Mouse (Mus musculus) heart, adult 9 months (tissue): Measurements from ENCODE around the gene Ensa.
A peak's percentile ranks its signal among the peaks of the same experiment; 100 is the strongest.
"Not testable (repeated sequence)": the region's sequence is repeated elsewhere in the genome, so short reads cannot be mapped to it uniquely, and the experiment has no call there.

ENCODE experiments used
- DNase-seq, 2 experiments: peaks; one replicate each; pipeline ENCODE4 v3.0.0; 2022; ENCODE audit warnings: low spot score in 2 of 2

The Ensa gene

GRCm38 (mm10) chr3:95662724-95663449 lies 38.1 kb downstream of the Ensa start:
- no peak for DNase-seq

DNA sequence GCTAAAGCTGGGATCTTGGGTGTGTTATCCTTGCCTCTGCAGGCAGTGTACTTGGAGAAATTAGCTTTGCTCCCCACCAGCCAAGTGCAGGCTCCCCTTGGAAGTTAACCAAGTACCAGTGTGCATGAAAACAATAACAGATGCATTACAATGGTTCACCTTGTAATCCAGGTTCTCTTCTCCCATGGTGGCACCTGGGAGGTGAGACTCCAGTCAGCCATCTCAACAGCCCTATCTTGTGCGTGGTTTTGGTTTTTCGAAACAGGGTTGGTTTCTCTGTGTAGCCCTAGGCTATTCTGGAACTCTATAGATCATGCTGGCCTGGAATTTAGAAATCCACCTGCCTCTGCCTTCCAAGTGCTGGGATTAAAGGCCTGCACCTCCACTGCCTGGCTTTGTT lies 38.7 kb downstream of the Ensa start:
- DNase-seq, result no peak

- DNase-seq, result no peak
Measured at GRCm38 (mm10) chr3:95663969-95664608, 39.3 kb downstream of the Ensa start.

DNA sequence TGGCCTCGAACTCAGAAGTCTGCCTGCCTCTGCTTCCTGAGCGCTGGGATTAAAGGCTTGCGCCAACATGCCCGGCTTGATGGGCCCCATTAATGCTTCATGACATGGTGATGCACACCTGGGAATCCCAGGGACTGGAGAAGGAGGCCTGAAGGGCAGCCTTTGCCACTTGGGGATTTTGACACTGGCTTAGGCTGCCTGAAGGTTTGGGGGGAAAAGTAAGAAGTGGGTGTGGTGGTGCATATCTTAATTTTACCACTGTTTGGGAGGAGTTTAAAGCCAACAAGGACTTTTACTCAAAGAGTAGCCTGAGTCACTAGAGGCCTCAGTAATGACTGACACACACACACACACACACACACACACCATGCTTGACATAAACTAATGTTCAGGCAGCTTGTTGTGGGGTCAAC lies 40.2 kb downstream of the Ensa start:
- DNase-seq, result no peak

GRCm38 (mm10) chr3:95666124-95666844 lies 41.5 kb downstream of the Ensa start:
- peak in 1 of 2 experiments; percentile 83 for DNase-seq

GRCm38 (mm10) chr3:95667521-95667920 lies 42.7 kb downstream of the Ensa start:
- DNase-seq, result no peak

DNA sequence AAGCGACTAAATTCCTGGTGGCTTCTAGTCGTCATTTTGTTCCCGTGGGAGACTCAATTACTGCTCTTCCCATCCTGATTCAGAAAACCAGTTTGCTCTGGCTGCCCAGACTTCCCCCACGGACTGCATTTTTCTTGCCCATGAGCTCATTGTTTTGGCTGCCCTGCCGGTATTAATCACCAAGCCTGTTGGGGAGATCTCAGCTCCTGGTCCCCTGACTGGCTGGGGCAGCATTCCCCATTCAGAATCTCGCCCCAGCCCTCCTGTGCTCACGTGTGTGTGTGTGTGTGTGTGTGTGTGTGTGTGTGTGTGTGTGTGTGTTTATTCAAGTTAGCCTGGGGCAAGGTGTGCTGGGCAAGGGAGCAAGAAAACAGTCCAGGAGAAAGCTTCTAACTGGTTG lies 43.2 kb downstream of the Ensa start:
- peak; percentile 79 to 80 for DNase-seq

DNA sequence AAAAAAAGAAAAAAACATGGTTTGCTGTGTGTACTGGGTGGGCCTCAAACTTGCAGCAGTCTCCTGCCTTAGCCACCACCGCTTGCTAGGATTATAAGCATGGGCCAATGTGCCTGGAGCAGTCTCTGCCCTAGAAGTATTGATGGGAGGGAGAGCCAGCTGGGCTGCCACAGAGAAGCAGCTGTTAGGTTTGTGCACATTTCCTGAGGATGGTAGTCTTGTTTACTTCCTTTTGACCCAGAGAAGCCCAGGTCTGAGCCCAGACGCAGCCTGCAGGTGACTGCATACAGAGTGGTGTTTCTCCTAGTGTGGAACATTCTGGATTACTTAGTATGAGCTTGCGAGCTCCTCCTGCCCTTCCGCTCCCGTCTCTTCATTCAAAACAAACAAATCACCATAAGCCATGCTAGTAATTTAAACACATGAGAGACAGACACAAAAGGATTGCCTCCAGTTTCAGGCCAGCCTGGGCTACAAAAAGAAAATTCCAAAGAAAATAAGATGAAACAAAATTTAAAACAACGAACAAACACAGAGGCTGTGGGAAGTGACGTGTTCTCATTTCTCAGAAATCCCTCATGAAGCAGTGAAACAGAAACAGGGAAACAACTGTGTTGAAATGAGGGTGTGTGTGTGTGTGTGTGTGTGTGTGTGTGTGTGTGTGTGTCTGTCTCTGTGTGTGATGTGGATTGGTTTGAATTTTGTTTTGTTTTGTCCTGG lies 44.0 kb downstream of the Ensa start:
- DNase-seq, result no peak

GRCm38 (mm10) chr3:95669309-95669665 lies 44.5 kb downstream of the Ensa start:
- no peak for DNase-seq

- not testable (repeated sequence) for DNase-seq
Measured at GRCm38 (mm10) chr3:95670419-95670818, 45.6 kb downstream of the Ensa start.

DNA sequence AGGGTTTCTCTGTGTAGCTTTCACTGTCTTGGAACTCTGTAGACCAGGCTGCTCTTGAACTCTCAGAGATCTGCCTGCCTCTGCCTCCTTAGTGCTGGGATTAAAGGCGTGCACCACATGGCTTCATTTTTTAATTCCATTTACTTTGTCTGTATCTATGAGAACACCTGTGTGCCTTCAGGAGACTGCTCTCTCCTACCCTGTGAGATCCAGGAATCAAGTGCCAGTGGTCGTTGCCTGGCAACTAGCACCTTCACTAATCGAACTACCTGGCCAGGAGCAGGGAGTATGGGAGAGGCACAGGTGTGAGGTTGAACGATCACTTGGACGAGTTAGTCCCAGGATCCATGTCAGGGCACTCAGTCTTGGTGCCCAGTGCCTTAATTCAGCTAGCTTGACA lies 46.4 kb downstream of the Ensa start:
- no peak for DNase-seq

DNA sequence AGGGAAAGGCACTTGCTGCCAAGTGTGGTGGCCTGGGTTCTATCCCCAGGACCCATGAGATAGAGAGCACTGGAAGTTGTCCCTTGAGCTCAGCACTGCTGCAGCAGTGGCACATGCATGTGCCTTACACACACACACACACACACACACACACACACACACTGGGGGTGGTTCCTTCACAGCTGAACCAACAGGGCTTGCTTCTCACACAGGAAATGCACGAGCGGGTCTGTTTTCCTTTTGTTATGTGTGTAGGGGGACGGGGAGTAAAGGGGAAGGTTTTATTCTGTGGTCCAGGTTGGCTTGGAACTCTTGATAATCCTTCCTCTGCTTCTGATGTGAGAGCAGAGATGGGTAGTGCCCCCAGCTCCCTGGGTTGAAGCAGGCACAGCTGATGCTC lies 47.7 kb downstream of the Ensa start:
- DNase-seq, result no peak

DNA sequence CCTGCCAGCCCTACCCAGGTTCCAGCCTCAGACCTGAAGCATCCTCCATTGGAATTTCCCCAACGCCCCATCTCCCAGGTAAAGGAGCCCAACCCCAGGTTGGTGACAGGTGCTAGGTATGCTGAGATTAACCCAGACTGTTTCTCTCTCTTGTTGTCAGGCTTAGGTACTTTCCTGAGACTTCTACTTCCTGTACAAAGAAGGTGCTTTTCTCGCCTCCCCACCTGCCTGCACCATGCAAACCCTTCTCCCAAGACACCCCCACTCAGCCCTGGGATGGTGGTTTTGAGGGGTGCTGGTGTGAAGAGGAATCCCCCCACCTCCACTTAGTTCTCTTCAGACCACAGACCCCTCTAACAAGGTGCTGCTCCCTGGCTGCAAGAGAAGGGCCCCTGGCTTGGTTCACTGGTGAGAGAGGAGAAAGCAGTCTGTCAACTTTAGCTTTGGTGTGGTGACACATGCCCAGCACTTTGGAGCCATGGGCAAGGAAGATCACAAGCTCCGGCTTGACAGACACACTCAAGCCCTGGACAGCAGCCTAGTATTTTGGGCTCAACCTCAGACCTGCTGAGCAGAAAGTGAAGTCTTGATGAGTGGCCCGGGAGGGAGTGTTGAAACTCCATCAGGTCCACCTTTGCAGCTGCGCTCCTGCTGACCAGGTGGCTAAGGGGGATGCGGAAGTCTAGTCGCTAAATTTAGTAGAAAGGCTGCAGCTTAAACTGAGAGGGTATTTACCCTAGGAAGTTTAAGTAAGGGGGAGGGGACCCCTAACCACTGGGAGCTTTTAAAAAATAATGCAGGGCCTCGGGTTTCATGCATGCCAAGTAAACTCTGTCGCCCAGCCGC lies 48.3 kb downstream of the Ensa start:
- peak in 1 of 2 experiments; percentile 67 for DNase-seq

DNA sequence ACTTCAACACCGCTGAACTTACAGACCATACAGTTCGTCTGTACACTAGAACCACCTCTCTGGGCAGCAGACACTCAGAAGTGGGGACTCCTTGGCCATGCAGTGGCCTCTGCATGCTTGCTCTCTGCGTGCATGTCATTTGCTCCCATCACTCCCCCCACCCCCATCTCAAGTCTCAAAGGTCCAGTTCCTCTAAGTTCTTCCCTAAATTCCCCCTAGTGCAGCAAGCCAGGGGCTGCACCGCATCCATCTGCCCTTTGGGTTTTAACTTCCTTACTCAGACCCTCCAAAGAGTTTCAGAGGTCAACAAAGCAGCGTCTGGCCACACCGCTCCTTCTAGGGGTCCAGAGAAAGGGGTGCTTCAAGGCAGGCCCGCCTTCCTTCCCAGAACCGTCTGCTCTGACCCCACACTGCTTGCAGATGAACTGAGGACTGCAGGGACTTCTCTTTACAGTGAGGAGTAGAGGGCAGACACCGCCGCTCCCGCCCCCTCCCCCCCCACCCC lies 49.0 kb downstream of the Ensa start:
- DNase-seq, result peak in 1 of 2 experiments; percentile 53

- DNase-seq, result peak; percentile 91 to 93
Measured at GRCm38 (mm10) chr3:95674236-95674635, 49.4 kb downstream of the Ensa start.

DNA sequence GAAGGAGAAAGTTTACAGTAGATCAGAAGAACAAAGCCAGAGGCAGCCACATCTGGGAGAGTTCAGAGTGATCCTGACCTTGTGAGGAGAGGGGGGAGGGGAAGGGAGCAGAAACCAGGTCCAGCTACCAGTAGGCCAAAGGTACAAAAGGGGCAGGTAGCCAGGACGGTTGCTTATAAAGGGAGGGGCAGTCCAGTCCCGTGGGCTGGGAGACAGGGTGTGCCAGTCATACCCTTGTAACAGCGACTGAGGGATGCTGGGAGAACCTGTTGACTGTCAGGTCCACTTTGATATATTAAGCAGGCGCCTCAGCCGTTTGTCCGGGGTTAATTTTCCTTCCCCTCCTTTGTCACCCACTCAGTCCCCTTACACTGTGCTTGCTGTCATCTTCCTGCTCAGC lies 50.0 kb downstream of the Ensa start:
- peak in 1 of 2 experiments; percentile 64 for DNase-seq

- peak; percentile 91 to 93 for DNase-seq
Measured at GRCm38 (mm10) chr3:95675301-95676092, 50.7 kb downstream of the Ensa start.

DNA sequence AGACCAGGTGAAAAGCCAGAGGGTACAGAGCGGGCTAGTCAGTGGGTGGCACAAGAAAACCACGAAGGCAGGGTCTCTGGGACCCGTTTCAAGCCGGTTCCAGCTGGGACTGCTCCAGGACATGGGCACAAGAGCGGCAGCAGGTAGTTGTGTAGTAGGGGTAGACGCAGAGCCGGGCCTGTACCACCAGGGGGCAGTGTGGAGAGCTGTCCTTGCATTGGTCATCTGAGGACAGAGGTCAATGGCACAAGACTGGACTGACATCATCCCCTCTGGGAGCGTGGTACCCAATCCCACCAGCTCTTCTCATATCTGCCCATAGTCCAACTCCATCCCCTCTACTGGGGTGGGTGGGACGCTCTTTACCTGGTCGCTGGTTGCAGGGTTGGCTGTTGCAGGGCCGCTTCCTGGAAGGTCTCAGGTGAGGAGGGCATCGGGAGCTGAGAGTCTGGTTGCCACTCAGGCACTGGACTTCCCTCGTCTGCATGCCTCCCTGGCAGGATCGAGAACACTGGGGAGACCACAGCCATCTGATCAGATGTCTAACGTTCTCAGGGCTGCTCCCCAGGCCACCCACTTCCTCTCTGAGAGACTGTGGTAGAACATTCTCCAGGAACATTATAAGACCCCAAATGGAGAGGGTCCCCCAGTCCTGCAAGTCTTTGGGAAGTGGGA lies 52.1 kb downstream of the Ensa start:
- DNase-seq, result peak in 1 of 2 experiments; percentile 85

GRCm38 (mm10) chr3:95677420-95678090 lies 52.8 kb downstream of the Ensa start:
- no peak for DNase-seq
